Mouse (Mus musculus) lung, postnatal 0 days (tissue): ENCODE measurements around the gene Mylk4.

Source experiments
- CTCF ChIP-seq: IDR thresholded peaks from 2 replicates; pipeline ENCODE4 v1.5.1; 2016; ENCODE audit warnings: antibody characterized with exemption, mild to moderate bottlenecking
- EP300 ChIP-seq: IDR thresholded peaks from 2 replicates; pipeline ENCODE4 v1.6.1; 2016; ENCODE audit warnings: antibody characterized with exemption, mild to moderate bottlenecking, control low read depth

DNA sequence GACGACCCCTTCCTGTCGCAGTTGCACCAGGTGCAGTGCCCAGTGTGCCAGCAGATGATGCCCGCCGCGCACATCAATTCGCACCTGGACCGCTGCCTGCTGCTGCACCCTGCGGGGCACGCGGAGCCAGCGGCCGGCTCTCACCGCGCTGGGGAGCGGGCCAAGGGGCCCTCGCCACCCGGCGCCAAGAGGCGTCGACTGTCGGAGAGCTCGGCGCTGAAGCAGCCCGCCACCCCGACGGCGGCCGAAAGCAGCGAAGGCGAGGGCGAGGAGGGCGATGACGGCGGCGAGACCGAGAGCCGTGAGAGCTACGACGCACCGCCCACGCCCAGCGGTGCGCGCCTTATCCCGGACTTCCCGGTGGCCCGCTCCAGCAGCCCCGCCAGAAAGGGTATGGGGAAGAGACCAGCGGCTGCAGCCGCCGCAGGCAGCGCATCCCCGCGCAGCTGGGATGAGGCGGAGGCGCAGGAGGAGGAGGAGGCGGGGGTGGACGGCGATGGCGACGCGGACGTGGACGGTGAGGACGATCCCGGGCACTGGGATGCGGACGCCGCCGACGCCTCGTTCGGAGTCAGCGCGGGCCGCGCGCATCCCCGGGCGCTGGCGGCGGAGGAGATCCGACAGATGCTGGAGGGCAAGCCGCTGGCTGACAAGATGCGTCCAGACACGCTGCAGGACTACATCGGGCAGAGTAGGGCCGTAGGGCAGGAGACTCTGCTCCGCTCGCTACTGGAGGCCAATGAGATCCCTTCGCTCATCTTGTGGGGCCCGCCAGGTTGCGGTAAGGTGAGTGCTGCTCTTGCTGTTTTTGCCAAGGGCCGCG is 18.7 kb upstream of the Mylk4 start, which contains the start of gene D930007J09Rik:
- no peak for TF ChIP-seq CTCF
- TF ChIP-seq EP300 = no peak
